Mouse (Mus musculus): ENCODE measurements at regions not wholly inside any gene's neighbourhood (a gene's known extent, or its start where the extent isn't known, plus 50 kb on each side); places are given as distances from the start of the nearest gene placed in this dataset.
"Not testable (repeated sequence)": the region's sequence is repeated elsewhere in the genome, so short reads cannot be mapped to it uniquely, and the experiment has no call there.

DNA sequence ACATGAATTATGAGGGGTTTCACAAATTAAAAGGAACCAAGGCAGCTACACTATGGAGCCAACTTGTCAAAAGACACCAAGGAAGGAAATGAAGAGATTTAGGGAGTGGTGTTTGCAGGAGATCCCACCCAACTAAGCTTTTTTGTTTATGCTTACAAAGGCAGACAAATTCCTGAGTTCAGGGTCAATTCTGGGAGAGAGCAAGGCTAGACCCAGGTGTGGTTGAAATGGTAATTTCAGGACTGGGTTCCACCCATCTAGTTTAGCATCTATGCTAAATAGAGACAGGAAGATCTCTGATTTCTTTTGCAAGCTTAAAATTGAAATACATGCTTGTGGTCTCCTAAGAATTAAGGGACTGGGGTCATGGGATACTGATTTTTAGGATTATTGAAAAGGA lies 286.0 kb upstream of the Pcdh17 start:
- Histone ChIP-seq H3K36me3 (ENCODE audit: insufficient read depth) (no peaks in the 10 kb centered on the region), H3K9ac (no peak overlapping the region), H3K4me2 (no peak overlapping the region), H3K27me3 (ENCODE audit: insufficient read depth, low read length) (no peaks in the 10 kb centered on the region), H3K4me1 (ENCODE audit: insufficient read depth) (no peaks in the 10 kb centered on the region), H3K27ac (ENCODE audit: low read depth) (no peak overlapping the region), H3K9me3 (ENCODE audit: low read depth, low read length) (no peaks in the 10 kb centered on the region), H3K4me3 (ENCODE audit: low read depth, low read length) (no peak overlapping the region)
- TF ChIP-seq CTCF (IDR thresholded peaks at IDR 0.05; ENCODE audit: low read depth): no peak
- DNase-seq: no peak
- no peak for ATAC-seq (ENCODE audit: insufficient read depth)

DNA sequence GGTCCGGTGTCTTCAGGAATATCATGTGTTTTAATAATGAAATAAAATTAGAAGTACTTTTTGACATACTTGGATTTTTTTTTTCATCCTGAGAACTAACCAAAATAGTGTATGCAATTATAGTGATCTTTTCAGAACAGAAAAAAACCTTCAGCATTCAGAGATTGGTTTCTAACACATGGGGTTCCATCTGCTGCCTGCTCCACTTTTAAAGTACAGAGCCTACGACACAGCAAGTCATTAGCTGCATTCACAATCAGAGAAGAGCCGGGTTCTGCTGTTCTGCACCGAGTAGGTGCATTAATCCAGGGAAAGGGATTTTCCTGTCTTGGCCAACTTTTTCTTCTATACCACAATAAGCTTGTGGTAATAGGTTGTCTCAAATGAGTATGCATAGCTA lies 267.9 kb upstream of the Pcdh17 start:
- Histone ChIP-seq H3K4me3 (ENCODE audit: low read depth, low read length) (no peak overlapping the region), H3K27me3 (ENCODE audit: insufficient read depth, low read length) (no peaks in the 10 kb centered on the region), H3K9ac (no peak overlapping the region), H3K36me3 (ENCODE audit: insufficient read depth) (no peaks in the 10 kb centered on the region), H3K4me1 (ENCODE audit: insufficient read depth) (no peaks in the 10 kb centered on the region), H3K27ac (ENCODE audit: low read depth) (no peak overlapping the region), H3K9me3 (ENCODE audit: low read depth, low read length) (no peaks in the 10 kb centered on the region), H3K4me2 (no peak overlapping the region)
- DNase-seq (no peak), ATAC-seq (ENCODE audit: insufficient read depth) (no peak)
- WGBS: 86% methylated on average over 4 of the region's 4 CpGs
- no peak for TF ChIP-seq CTCF (IDR thresholded peaks at IDR 0.05; ENCODE audit: low read depth)

DNA sequence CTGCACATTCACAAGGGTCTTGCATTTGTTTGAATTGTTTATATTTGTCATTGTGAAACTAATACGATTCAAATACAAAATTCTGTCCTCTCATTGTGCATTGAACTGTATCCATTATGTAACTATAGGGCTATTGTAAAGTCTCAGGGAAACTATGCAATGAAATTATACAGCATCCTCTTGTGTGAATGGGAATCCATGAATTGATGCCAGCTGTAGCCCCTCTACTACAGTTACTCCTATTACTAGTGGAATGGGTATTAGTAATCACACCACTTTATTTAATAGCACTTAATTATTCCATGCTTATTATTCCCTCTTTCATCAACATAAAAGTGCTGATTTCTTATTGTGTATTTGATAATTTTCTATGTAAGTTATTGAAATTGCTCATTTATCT lies 232.4 kb upstream of the Pcdh17 start:
- Histone ChIP-seq H3K4me3 (ENCODE audit: low read depth, low read length) (no peak overlapping the region), H3K4me1 (ENCODE audit: insufficient read depth) (no peaks in the 10 kb centered on the region), H3K27ac (ENCODE audit: low read depth) (no peak overlapping the region), H3K9ac (no peak overlapping the region), H3K27me3 (ENCODE audit: insufficient read depth, low read length) (no peaks in the 10 kb centered on the region), H3K36me3 (ENCODE audit: insufficient read depth) (no peaks in the 10 kb centered on the region), H3K4me2 (no peak overlapping the region), H3K9me3 (ENCODE audit: low read depth, low read length) (no peaks in the 10 kb centered on the region)
- ATAC-seq (ENCODE audit: insufficient read depth) (no peak), DNase-seq (no peak)
- no peak for TF ChIP-seq CTCF (IDR thresholded peaks at IDR 0.05; ENCODE audit: low read depth)
- 82% methylated on average over 1 of the region's 1 CpGs for WGBS

DNA sequence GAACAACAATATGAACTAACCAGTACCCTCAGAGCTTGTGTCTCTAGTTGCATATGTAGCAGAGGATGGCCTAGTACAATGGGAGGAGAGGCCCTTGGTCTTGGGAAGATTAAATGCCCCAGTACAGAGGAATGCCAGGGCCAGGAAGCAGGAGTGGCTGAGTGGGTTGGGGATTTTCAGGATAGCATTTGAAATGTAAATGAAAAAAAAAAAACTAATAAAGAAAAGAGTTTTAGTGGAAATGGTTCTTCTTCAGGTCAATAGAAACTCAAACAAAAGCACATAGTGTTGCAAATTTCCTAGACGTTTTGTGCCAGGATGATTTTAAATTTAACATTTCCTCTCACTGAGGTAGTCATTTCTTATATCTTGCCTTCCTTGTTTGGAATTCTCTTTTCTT lies 220.4 kb upstream of the Pcdh17 start:
- Histone ChIP-seq H3K4me3 (ENCODE audit: low read depth, low read length) (no peak overlapping the region), H3K9ac (no peak overlapping the region), H3K4me1 (ENCODE audit: insufficient read depth) (no peaks in the 10 kb centered on the region), H3K9me3 (ENCODE audit: low read depth, low read length) (no peaks in the 10 kb centered on the region), H3K27me3 (ENCODE audit: insufficient read depth, low read length) (no peaks in the 10 kb centered on the region), H3K36me3 (ENCODE audit: insufficient read depth) (no peaks in the 10 kb centered on the region), H3K4me2 (no peak overlapping the region), H3K27ac (ENCODE audit: low read depth) (no peak overlapping the region)
- no peak for TF ChIP-seq CTCF (IDR thresholded peaks at IDR 0.05; ENCODE audit: low read depth)
- WGBS: 71% methylated on average over 1 of the region's 1 CpGs
- ATAC-seq (ENCODE audit: insufficient read depth) (no peak), DNase-seq (no peak)

DNA sequence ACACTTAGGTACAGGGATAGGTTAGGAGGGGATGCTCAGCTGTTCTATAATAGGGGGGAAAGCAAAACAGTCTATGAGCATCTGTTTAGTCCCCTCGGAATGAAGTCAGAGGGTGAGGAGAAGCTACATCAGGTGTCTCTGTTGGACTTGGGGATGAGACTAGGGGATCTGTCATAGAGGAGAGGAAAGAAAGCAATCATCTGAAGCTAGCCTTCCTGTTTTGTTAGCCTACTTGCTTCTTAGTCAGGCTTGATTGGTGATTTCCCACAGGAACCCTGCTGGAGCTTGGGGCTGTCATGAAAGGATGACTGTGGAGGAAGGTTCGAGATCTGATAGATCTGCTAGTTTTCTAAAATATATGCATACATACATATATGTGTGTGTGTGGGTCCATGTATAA lies 219.4 kb upstream of the Pcdh17 start:
- no peak overlapping the region for H3K9ac ChIP-seq
- ATAC-seq (ENCODE audit: insufficient read depth): no peak
- H3K9me3 ChIP-seq (ENCODE audit: low read depth, low read length): no peaks in the 10 kb centered on the region
- no peak for TF ChIP-seq CTCF (IDR thresholded peaks at IDR 0.05; ENCODE audit: low read depth)
- H3K27ac ChIP-seq (ENCODE audit: low read depth): no peak overlapping the region
- no peaks in the 10 kb centered on the region for H3K27me3 ChIP-seq (ENCODE audit: insufficient read depth, low read length)
- WGBS: 71% methylated on average over 2 of the region's 2 CpGs
- H3K4me2 ChIP-seq: no peak overlapping the region
- no peaks in the 10 kb centered on the region for H3K36me3 ChIP-seq (ENCODE audit: insufficient read depth)
- H3K4me1 ChIP-seq (ENCODE audit: insufficient read depth): no peaks in the 10 kb centered on the region
- DNase-seq: no peak
- no peak overlapping the region for H3K4me3 ChIP-seq (ENCODE audit: low read depth, low read length)

DNA sequence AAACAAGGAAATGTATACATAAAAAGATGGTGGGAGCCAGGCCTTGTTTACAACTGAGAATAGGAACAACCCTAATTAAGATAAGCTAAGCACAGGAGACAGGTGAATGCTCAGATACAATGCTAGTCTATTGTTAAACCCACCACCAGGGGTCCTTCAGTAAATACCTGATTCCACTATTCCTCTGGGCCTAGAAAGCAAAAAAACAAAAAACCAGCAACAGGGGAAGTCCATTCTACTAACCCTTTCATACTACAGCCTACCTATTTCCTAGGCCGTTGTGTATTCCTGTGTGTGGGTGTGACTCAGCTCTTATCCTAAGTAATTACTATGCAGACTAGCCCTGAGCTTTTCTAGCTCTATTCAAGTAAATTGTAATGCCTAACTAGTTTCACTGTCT lies 195.4 kb upstream of the Pcdh17 start:
- not testable (repeated sequence) for H3K4me2 ChIP-seq; H3K9ac ChIP-seq; H3K4me3 ChIP-seq (ENCODE audit: low read depth, low read length); H3K27ac ChIP-seq (ENCODE audit: low read depth); DNase-seq; H3K27me3 ChIP-seq (ENCODE audit: insufficient read depth, low read length); H3K4me1 ChIP-seq (ENCODE audit: insufficient read depth); H3K9me3 ChIP-seq (ENCODE audit: low read depth, low read length); H3K36me3 ChIP-seq (ENCODE audit: insufficient read depth); ATAC-seq (ENCODE audit: insufficient read depth)
- 75% methylated on average over 1 of the region's 1 CpGs for WGBS

DNA sequence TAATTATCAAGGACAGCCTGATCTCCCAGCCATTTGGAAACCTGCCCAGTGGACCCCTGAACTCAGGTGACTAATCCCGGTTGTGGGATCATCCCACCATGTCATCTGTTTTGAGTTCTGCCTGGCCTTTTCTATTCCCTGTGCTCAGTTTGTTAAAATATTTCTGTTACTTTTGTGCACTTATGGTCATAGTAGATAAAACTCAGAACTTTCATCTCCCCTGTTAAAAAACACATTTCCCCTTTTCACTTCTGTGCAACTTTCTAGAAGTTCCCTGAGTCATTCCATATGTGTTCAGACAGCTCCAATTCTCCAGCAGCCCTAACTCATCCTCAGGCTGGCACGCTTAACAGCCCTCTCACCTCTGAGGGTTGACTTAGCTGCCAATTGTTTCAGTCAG lies 190.8 kb upstream of the Pcdh17 start:
- no peak overlapping the region for H3K9ac ChIP-seq
- 63% methylated on average over 2 of the region's 2 CpGs for WGBS
- no peak for ATAC-seq (ENCODE audit: insufficient read depth)
- TF ChIP-seq CTCF (IDR thresholded peaks at IDR 0.05; ENCODE audit: low read depth): no peak
- H3K4me1 ChIP-seq (ENCODE audit: insufficient read depth): no peaks in the 10 kb centered on the region
- no peak overlapping the region for H3K27ac ChIP-seq (ENCODE audit: low read depth)
- DNase-seq: peak; percentile 8
- no peak overlapping the region for H3K4me2 ChIP-seq
- H3K9me3 ChIP-seq (ENCODE audit: low read depth, low read length): no peaks in the 10 kb centered on the region
- no peaks in the 10 kb centered on the region for H3K36me3 ChIP-seq (ENCODE audit: insufficient read depth)
- no peaks in the 10 kb centered on the region for H3K27me3 ChIP-seq (ENCODE audit: insufficient read depth, low read length)
- no peak overlapping the region for H3K4me3 ChIP-seq (ENCODE audit: low read depth, low read length)

DNA sequence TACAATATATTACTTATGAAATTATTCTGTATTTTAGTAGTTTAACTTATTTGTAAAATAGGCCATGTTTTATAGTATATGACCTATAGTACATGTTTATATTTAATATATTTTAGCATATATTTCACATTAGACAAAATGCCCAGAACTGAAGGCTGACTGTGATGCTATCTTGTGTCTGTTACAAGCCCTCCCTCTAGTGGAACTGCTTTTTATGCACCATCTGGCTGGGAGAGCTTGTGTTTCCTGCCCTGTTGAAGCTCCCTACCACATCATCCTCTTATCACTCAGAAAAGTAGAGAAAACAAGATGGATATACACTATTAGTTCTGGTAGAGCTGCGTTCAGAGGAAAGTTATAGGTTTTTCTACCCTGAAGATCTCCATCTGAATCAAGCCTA lies 185.7 kb upstream of the Pcdh17 start:
- no peaks in the 10 kb centered on the region for H3K4me1 ChIP-seq (ENCODE audit: insufficient read depth)
- no peak overlapping the region for H3K4me3 ChIP-seq (ENCODE audit: low read depth, low read length)
- no peaks in the 10 kb centered on the region for H3K9me3 ChIP-seq (ENCODE audit: low read depth, low read length)
- ATAC-seq (ENCODE audit: insufficient read depth) (no peak), DNase-seq (peak; percentile 8)
- H3K36me3 ChIP-seq (ENCODE audit: insufficient read depth): no peaks in the 10 kb centered on the region
- no peak overlapping the region for H3K27ac ChIP-seq (ENCODE audit: low read depth)
- H3K27me3 ChIP-seq (ENCODE audit: insufficient read depth, low read length): no peaks in the 10 kb centered on the region
- H3K4me2 ChIP-seq: no peak overlapping the region
- TF ChIP-seq CTCF (IDR thresholded peaks at IDR 0.05; ENCODE audit: low read depth): peak; percentile 34; the same call in 1 of the 2 replicates
- 65% methylated on average over 1 of the region's 1 CpGs for WGBS
- H3K9ac ChIP-seq: no peak overlapping the region

Measured in lung, embryonic 14.5 days (tissue).